Mouse (Mus musculus): ENCODE data around the gene Nxph2. TPM values are rescaled to one million over a fixed set of nuclear protein-coding genes. Genes with fewer than 3 reads are reported as not detected.
"Not testable (repeated sequence)": the region's sequence is repeated elsewhere in the genome, so short reads cannot be mapped to it uniquely, and the experiment has no call there.

Nxph2 gene
- not detected in 2 replicates for polyA plus RNA-seq (2016; fragmentation: Nextera tagmentation; extraction: Ambion mirVana)

DNA sequence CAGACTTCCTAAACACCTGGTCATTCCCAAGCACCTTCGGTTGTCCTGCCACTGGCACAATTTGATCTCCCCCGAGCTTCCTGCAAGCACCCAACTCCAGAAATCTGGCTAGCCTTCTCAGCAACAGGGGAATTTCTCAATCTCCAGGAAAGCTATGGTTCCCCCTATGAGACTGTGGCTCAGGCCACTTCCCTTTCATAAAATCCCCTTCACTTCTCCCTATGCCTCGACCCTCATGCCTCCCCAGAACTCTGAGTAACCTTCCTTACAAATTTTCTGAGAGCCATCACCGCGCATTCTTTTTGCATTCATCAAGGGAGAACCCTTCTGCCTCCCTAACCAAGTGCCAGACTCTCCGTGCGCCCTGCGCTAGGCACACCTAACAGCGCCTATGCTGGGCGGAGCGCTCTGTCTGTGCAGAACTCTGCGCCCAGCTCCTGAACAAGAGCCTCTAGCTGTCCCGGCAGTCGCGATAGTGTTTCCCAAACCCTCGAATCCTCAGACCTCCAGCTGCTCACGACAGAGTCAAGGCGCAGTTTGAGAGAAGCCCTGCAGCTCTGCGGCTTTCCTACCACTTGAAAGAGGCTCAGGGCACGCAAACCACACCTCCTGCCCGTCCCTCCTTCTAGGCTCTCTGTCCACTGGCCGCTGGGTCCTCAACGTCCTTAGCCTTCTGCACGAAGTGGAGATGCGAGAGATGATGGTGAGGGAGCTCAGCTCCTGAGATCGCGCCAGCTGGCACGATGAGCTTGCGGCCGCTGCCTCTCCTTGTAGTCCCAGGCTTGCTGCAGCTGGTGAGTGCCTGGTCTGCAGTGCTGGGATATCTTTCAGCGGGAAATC is at the start of gene Nxph2:
Nxph2 (plus strand) TSS at position 501 of the 840 bp plus-strand sequence.
- Histone ChIP-seq H3K27ac (replicated peaks) (no peak within 1 kb of the TSS), H3K9me3 (no peaks in the 10 kb centered on the region), H3K27me3 (replicated peaks; ENCODE audit: low read depth, poor library complexity, severe bottlenecking) (peaks cover 21% of the 10 kb centered on the region), H3K4me1 (peaks cover 7% of the 10 kb centered on the region; the same call in 1 of the 2 replicates), H3K36me3 (replicated peaks) (no peaks in the 10 kb centered on the region), H3K4me3 (peak within 1 kb of the TSS; percentile 57)
- peak; percentile 33 for DNase-seq (ENCODE audit: low spot score)
- 3% methylated on average over 31 of the region's 31 CpGs for WGBS

- not testable (repeated sequence) for H3K9me3 ChIP-seq; H3K36me3 ChIP-seq (replicated peaks); H3K27ac ChIP-seq (replicated peaks); H3K4me3 ChIP-seq; H3K27me3 ChIP-seq (replicated peaks; ENCODE audit: low read depth, poor library complexity, severe bottlenecking); H3K4me1 ChIP-seq
- 53% methylated on average over 19 of the region's 19 CpGs for WGBS
- DNase-seq (ENCODE audit: low spot score) = peak; percentile 25
Observed at GRCm38 (mm10) chr2:23290991-23291390, 30.1 kb upstream of the Nxph2 start.

- no peaks in the 10 kb centered on the region for H3K36me3 ChIP-seq (replicated peaks)
- H3K4me3 ChIP-seq = no peak overlapping the region
- H3K27ac ChIP-seq (replicated peaks) = no peak overlapping the region
- 25% methylated on average over 1 of the region's 1 CpGs for WGBS
- no peaks in the 10 kb centered on the region for H3K4me1 ChIP-seq
- no peak for DNase-seq (ENCODE audit: low spot score)
- no peaks in the 10 kb centered on the region for H3K9me3 ChIP-seq
- no peaks in the 10 kb centered on the region for H3K27me3 ChIP-seq (replicated peaks; ENCODE audit: low read depth, poor library complexity, severe bottlenecking)
Observed at GRCm38 (mm10) chr2:23314869-23315268, 6.2 kb upstream of the Nxph2 start.

Other genes starting within 250 kb of the Nxph2 start
- 15.2 and 16.9 TPM in 2 replicates for gene Mastl, start 165.2 kb upstream of the Nxph2 start, polyA plus RNA-seq (2016; fragmentation: Nextera tagmentation; extraction: Ambion mirVana)
- 74.0 and 75.7 TPM in 2 replicates for gene Yme1l1, start 164.9 kb upstream of the Nxph2 start, polyA plus RNA-seq (2016; fragmentation: Nextera tagmentation; extraction: Ambion mirVana)
- not detected in 2 replicates for gene 4931423N10Rik, start 113.8 kb upstream of the Nxph2 start, polyA plus RNA-seq (2016; fragmentation: Nextera tagmentation; extraction: Ambion mirVana)

Data from embryonic facial prominence, embryonic 10.5 days (tissue).